Mouse (Mus musculus): ENCODE measurements around the gene Cmtm2b. TPM values are rescaled to one million over a fixed set of nuclear protein-coding genes. Genes with fewer than 3 reads are reported as not detected.
"Not testable (repeated sequence)": the region's sequence is repeated elsewhere in the genome, so short reads cannot be mapped to it uniquely, and the experiment has no call there.

Cmtm2b gene
- polyA plus RNA-seq, 1 experiment from 2014 or later: not detected

GRCm38 (mm10) chr8:104313311-104313710 is 8.7 kb upstream of the Cmtm2b start:
- ATAC-seq (replicated peaks; ENCODE audit: extremely low read depth, insufficient read depth, low FRiP score): no peak
- Histone ChIP-seq H3K4me2 (ENCODE audit: low read depth, low read length) (no peak overlapping the region), H3K9ac (ENCODE audit: low read length) (no peak overlapping the region), H3K9me3 (replicated peaks; ENCODE audit: control insufficient read depth, low read length) (no peaks in the 10 kb centered on the region), H3K36me3 (ENCODE audit: control insufficient read depth, insufficient read depth) (no peaks in the 10 kb centered on the region), H3K27me3 (ENCODE audit: control insufficient read depth, insufficient read depth, low read length) (no peaks in the 10 kb centered on the region), H3K4me1 (ENCODE audit: control insufficient read depth, insufficient read depth, low read length) (no peaks in the 10 kb centered on the region), H3K4me3 (ENCODE audit: low read length) (no peak overlapping the region), H3K27ac (ENCODE audit: low read length) (no peak overlapping the region)
- WGBS: 43% methylated on average over 4 of the region's 4 CpGs

- not testable (repeated sequence) for H3K9ac ChIP-seq (ENCODE audit: low read length); H3K4me3 ChIP-seq (ENCODE audit: low read length); H3K4me1 ChIP-seq (ENCODE audit: control insufficient read depth, insufficient read depth, low read length); H3K27me3 ChIP-seq (ENCODE audit: control insufficient read depth, insufficient read depth, low read length); H3K9me3 ChIP-seq (replicated peaks; ENCODE audit: control insufficient read depth, low read length); H3K4me2 ChIP-seq (ENCODE audit: low read depth, low read length); ATAC-seq (replicated peaks; ENCODE audit: extremely low read depth, insufficient read depth, low FRiP score); H3K36me3 ChIP-seq (ENCODE audit: control insufficient read depth, insufficient read depth); H3K27ac ChIP-seq (ENCODE audit: low read length)
- WGBS: 70% methylated on average over 7 of the region's 11 CpGs
Measured at GRCm38 (mm10) chr8:104321267-104321666, 763 bp upstream of the Cmtm2b start, which contains the start of gene Gm11020. TSS of gene Gm11020 (plus strand) at chr8:104321567.

GRCm38 (mm10) chr8:104332665-104333631 is 10.9 kb downstream of the Cmtm2b start:
- H3K36me3 ChIP-seq (ENCODE audit: control insufficient read depth, insufficient read depth): no peaks in the 10 kb centered on the region
- no peaks in the 10 kb centered on the region for H3K4me1 ChIP-seq (ENCODE audit: control insufficient read depth, insufficient read depth, low read length)
- no peaks in the 10 kb centered on the region for H3K27me3 ChIP-seq (ENCODE audit: control insufficient read depth, insufficient read depth, low read length)
- no peak overlapping the region for H3K9ac ChIP-seq (ENCODE audit: low read length)
- H3K27ac ChIP-seq (ENCODE audit: low read length): no peak overlapping the region
- 50% methylated on average over 5 of the region's 5 CpGs for WGBS
- no peak for ATAC-seq (replicated peaks; ENCODE audit: extremely low read depth, insufficient read depth, low FRiP score)
- no peaks in the 10 kb centered on the region for H3K9me3 ChIP-seq (replicated peaks; ENCODE audit: control insufficient read depth, low read length)
- no peak overlapping the region for H3K4me3 ChIP-seq (ENCODE audit: low read length)
- no peak overlapping the region for H3K4me2 ChIP-seq (ENCODE audit: low read depth, low read length)

- 65% methylated on average over 5 of the region's 5 CpGs for WGBS
- H3K27me3 ChIP-seq (ENCODE audit: control insufficient read depth, insufficient read depth, low read length): no peaks in the 10 kb centered on the region
Measured at GRCm38 (mm10) chr8:104333786-104334185, 11.8 kb downstream of the Cmtm2b start.

GRCm38 (mm10) chr8:104334196-104334595 is 12.2 kb downstream of the Cmtm2b start:
- no peak overlapping the region for H3K27ac ChIP-seq (ENCODE audit: low read length)
- no peak overlapping the region for H3K4me3 ChIP-seq (ENCODE audit: low read length)
- no peak for ATAC-seq (replicated peaks; ENCODE audit: extremely low read depth, insufficient read depth, low FRiP score)
- WGBS: 73% methylated on average over 1 of the region's 1 CpGs
- H3K4me2 ChIP-seq (ENCODE audit: low read depth, low read length): no peak overlapping the region
- H3K4me1 ChIP-seq (ENCODE audit: control insufficient read depth, insufficient read depth, low read length): peaks cover 2% of the 10 kb centered on the region; the same call in 1 of the 2 replicates
- no peaks in the 10 kb centered on the region for H3K9me3 ChIP-seq (replicated peaks; ENCODE audit: control insufficient read depth, low read length)
- no peak overlapping the region for H3K9ac ChIP-seq (ENCODE audit: low read length)
- no peaks in the 10 kb centered on the region for H3K36me3 ChIP-seq (ENCODE audit: control insufficient read depth, insufficient read depth)
- no peaks in the 10 kb centered on the region for H3K27me3 ChIP-seq (ENCODE audit: control insufficient read depth, insufficient read depth, low read length)

More at GRCm38 (mm10) chr8:104333786-104334185, 11.8 kb downstream of the Cmtm2b start:
- H3K27ac ChIP-seq (ENCODE audit: low read length): no peak overlapping the region
- H3K36me3 ChIP-seq (ENCODE audit: control insufficient read depth, insufficient read depth): no peaks in the 10 kb centered on the region
- no peak overlapping the region for H3K4me3 ChIP-seq (ENCODE audit: low read length)
- H3K9me3 ChIP-seq (replicated peaks; ENCODE audit: control insufficient read depth, low read length): no peaks in the 10 kb centered on the region
- H3K9ac ChIP-seq (ENCODE audit: low read length): no peak overlapping the region
- no peak overlapping the region for H3K4me2 ChIP-seq (ENCODE audit: low read depth, low read length)
- no peaks in the 10 kb centered on the region for H3K4me1 ChIP-seq (ENCODE audit: control insufficient read depth, insufficient read depth, low read length)
- no peak for ATAC-seq (replicated peaks; ENCODE audit: extremely low read depth, insufficient read depth, low FRiP score)

GRCm38 (mm10) chr8:104336806-104337205 is 14.8 kb downstream of the Cmtm2b start:
- no peaks in the 10 kb centered on the region for H3K9me3 ChIP-seq (replicated peaks; ENCODE audit: control insufficient read depth, low read length)
- no peak for ATAC-seq (replicated peaks; ENCODE audit: extremely low read depth, insufficient read depth, low FRiP score)

GRCm38 (mm10) chr8:104337890-104338289 is 15.9 kb downstream of the Cmtm2b start:
- Histone ChIP-seq H3K36me3 (ENCODE audit: control insufficient read depth, insufficient read depth) (no peaks in the 10 kb centered on the region), H3K9me3 (replicated peaks; ENCODE audit: control insufficient read depth, low read length) (no peaks in the 10 kb centered on the region), H3K27ac (ENCODE audit: low read length) (no peak overlapping the region), H3K27me3 (ENCODE audit: control insufficient read depth, insufficient read depth, low read length) (no peaks in the 10 kb centered on the region), H3K4me1 (ENCODE audit: control insufficient read depth, insufficient read depth, low read length) (peaks cover 16% of the 10 kb centered on the region), H3K9ac (ENCODE audit: low read length) (no peak overlapping the region), H3K4me2 (ENCODE audit: low read depth, low read length) (no peak overlapping the region), H3K4me3 (ENCODE audit: low read length) (no peak overlapping the region)
- ATAC-seq (replicated peaks; ENCODE audit: extremely low read depth, insufficient read depth, low FRiP score): no peak
- 53% methylated on average over 3 of the region's 3 CpGs for WGBS

More at GRCm38 (mm10) chr8:104336806-104337205, 14.8 kb downstream of the Cmtm2b start:
- Histone ChIP-seq H3K9ac (ENCODE audit: low read length) (no peak overlapping the region), H3K27ac (ENCODE audit: low read length) (no peak overlapping the region), H3K4me2 (ENCODE audit: low read depth, low read length) (no peak overlapping the region), H3K36me3 (ENCODE audit: control insufficient read depth, insufficient read depth) (no peaks in the 10 kb centered on the region), H3K27me3 (ENCODE audit: control insufficient read depth, insufficient read depth, low read length) (no peaks in the 10 kb centered on the region), H3K4me1 (ENCODE audit: control insufficient read depth, insufficient read depth, low read length) (peaks cover 12% of the 10 kb centered on the region), H3K4me3 (ENCODE audit: low read length) (no peak overlapping the region)
- 73% methylated on average over 1 of the region's 1 CpGs for WGBS

- no peak for ATAC-seq (replicated peaks; ENCODE audit: extremely low read depth, insufficient read depth, low FRiP score)
- Histone ChIP-seq H3K9ac (ENCODE audit: low read length) (peak within 1 kb of the TSS; percentile 96), H3K36me3 (ENCODE audit: control insufficient read depth, insufficient read depth) (no peaks in the 10 kb centered on the region), H3K27me3 (ENCODE audit: control insufficient read depth, insufficient read depth, low read length) (no peaks in the 10 kb centered on the region), H3K27ac (ENCODE audit: low read length) (peak within 1 kb of the TSS; percentile 90), H3K4me3 (ENCODE audit: low read length) (peak within 1 kb of the TSS; percentile 76), H3K4me1 (ENCODE audit: control insufficient read depth, insufficient read depth, low read length) (peaks cover 18% of the 10 kb centered on the region), H3K4me2 (ENCODE audit: low read depth, low read length) (peak within 1 kb of the TSS; percentile 91), H3K9me3 (replicated peaks; ENCODE audit: control insufficient read depth, low read length) (no peaks in the 10 kb centered on the region)
- WGBS: 20% methylated on average over 17 of the region's 18 CpGs
Measured at GRCm38 (mm10) chr8:104339229-104339982, 17.4 kb downstream of the Cmtm2b start, which contains the start of gene Cmtm3. TSS of gene Cmtm3 (plus strand) at chr8:104339410.

- Histone ChIP-seq H3K36me3 (ENCODE audit: control insufficient read depth, insufficient read depth) (no peaks in the 10 kb centered on the region), H3K27me3 (ENCODE audit: control insufficient read depth, insufficient read depth, low read length) (no peaks in the 10 kb centered on the region), H3K4me1 (ENCODE audit: control insufficient read depth, insufficient read depth, low read length) (peaks cover 18% of the 10 kb centered on the region), H3K9me3 (replicated peaks; ENCODE audit: control insufficient read depth, low read length) (no peaks in the 10 kb centered on the region), H3K27ac (ENCODE audit: low read length) (peak overlapping the region; percentile 90), H3K4me3 (ENCODE audit: low read length) (peak overlapping the region; percentile 76), H3K4me2 (ENCODE audit: low read depth, low read length) (peak overlapping the region; percentile 91), H3K9ac (ENCODE audit: low read length) (peak overlapping the region; percentile 96)
- ATAC-seq (replicated peaks; ENCODE audit: extremely low read depth, insufficient read depth, low FRiP score): no peak
- 1% methylated on average over 6 of the region's 6 CpGs for WGBS
Measured at GRCm38 (mm10) chr8:104339983-104340232, 17.9 kb downstream of the Cmtm2b start.
